Mouse (Mus musculus): ENCODE results near the gene 4930556J24Rik.

GRCm38 (mm10) chr11:4005220-4005805 lies 28.7 kb upstream of the 4930556J24Rik start:
- no peak for TF ChIP-seq POLR2A (IDR thresholded peaks at IDR 0.05; ENCODE audit: borderline replicate concordance, extremely low read depth, low read depth, low read length)
- TF ChIP-seq CTCF (IDR thresholded peaks at IDR 0.05; ENCODE audit: insufficient read depth, low read length) = no peak
